Mouse (Mus musculus): Measurements from ENCODE around the gene Olfr623. TPM values are rescaled to one million over a fixed set of nuclear protein-coding genes. Genes with fewer than 3 reads are reported as not detected.

The Olfr623 gene
- not detected in 2 replicates for polyA plus RNA-seq (2015; fragmentation: Nextera tagmentation; extraction: Ambion mirVana)

DNA sequence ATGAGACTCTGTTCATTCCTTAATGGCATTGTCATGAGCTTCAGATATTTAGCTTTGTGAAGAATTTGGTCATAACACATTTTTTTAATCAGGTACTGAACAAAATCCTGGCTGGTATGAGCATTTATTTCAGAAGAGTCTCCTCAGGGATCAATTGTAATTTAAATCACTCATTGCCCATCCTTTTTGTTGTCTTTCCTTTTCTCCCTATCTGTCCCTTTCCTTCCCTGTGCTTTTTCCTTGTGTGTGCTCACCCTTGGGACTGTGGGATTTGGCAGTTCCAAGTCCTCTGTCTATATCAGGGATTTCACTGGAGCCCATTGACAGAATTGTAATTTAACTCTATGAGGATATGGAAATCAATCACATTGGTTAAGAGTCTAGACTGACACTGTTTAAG is at the start of gene Olfr623:
Gene Olfr623, minus strand, starts transcription at position 101 of the 400 bp plus-strand sequence.
- Histone ChIP-seq H3K27ac (ENCODE audit: low read length) (no peak within 1 kb of the TSS), H3K4me2 (ENCODE audit: low read depth, low read length) (no peak within 1 kb of the TSS), H3K4me3 (replicated peaks; ENCODE audit: low read length) (no peak within 1 kb of the TSS), H3K27me3 (ENCODE audit: control insufficient read depth, insufficient read depth, low read length) (no peaks in the 10 kb centered on the region), H3K9me3 (replicated peaks; ENCODE audit: control insufficient read depth, low read length) (no peaks in the 10 kb centered on the region), H3K4me1 (ENCODE audit: control insufficient read depth, insufficient read depth, low read length) (no peaks in the 10 kb centered on the region), H3K9ac (ENCODE audit: low read length) (no peak within 1 kb of the TSS), H3K36me3 (ENCODE audit: control insufficient read depth, insufficient read depth, low read length) (no peaks in the 10 kb centered on the region)
- no peak for ATAC-seq (ENCODE audit: insufficient read depth, low FRiP score)

DNA sequence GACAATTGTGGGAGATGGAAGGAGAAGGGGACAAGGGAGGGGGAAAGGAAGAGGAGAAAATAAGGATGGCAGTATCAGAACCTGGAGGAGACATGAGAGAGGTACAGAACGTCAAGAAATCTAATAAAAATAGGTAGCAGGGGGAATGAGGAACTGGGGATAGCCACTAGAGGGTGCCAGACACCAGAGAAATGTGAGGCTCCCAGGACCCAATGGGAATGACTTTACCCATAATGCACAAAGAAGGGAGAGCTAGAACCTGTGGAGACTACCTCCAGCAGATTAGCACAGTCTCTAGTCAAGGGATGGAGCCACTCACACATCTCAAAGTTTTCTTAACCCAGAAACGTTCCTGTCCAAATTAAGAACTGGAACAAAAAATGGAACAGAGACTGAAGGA is 48.5 kb upstream of the Olfr623 start:
- no peaks in the 10 kb centered on the region for H3K36me3 ChIP-seq (ENCODE audit: control insufficient read depth, insufficient read depth, low read length)
- no peaks in the 10 kb centered on the region for H3K9me3 ChIP-seq (replicated peaks; ENCODE audit: control insufficient read depth, low read length)
- no peak overlapping the region for H3K27ac ChIP-seq (ENCODE audit: low read length)
- no peaks in the 10 kb centered on the region for H3K27me3 ChIP-seq (ENCODE audit: control insufficient read depth, insufficient read depth, low read length)
- H3K4me1 ChIP-seq (ENCODE audit: control insufficient read depth, insufficient read depth, low read length): no peaks in the 10 kb centered on the region
- 27% methylated on average over 2 of the region's 2 CpGs for WGBS
- no peak overlapping the region for H3K4me3 ChIP-seq (replicated peaks; ENCODE audit: low read length)
- H3K9ac ChIP-seq (ENCODE audit: low read length): no peak overlapping the region
- H3K4me2 ChIP-seq (ENCODE audit: low read depth, low read length): no peak overlapping the region
- no peak for ATAC-seq (ENCODE audit: insufficient read depth, low FRiP score)

DNA sequence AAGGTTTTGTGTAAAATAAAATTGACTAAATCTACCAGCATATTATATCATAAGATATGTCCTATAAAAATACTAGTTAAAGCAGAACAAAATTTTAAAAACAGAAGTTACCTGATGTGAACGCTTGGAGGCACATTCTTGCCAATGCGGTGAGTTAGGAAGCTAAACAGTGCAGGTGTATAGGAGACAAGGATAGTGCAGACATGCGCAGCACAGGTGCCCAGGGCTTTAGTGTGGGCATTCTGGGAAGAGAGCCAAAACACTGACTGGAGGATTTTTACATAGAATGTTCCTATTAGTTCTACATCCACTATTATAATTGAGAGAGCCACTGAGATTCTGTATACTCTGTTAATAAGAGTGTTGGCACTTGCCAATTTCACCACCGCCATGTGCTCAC is 36.0 kb upstream of the Olfr623 start:
- 83% methylated on average over 4 of the region's 4 CpGs for WGBS
- no peaks in the 10 kb centered on the region for H3K27me3 ChIP-seq (ENCODE audit: control insufficient read depth, insufficient read depth, low read length)
- H3K4me3 ChIP-seq (replicated peaks; ENCODE audit: low read length): no peak overlapping the region
- H3K9ac ChIP-seq (ENCODE audit: low read length): no peak overlapping the region
- ATAC-seq (ENCODE audit: insufficient read depth, low FRiP score): no peak
- no peaks in the 10 kb centered on the region for H3K4me1 ChIP-seq (ENCODE audit: control insufficient read depth, insufficient read depth, low read length)
- no peak overlapping the region for H3K4me2 ChIP-seq (ENCODE audit: low read depth, low read length)
- no peaks in the 10 kb centered on the region for H3K36me3 ChIP-seq (ENCODE audit: control insufficient read depth, insufficient read depth, low read length)
- H3K27ac ChIP-seq (ENCODE audit: low read length): no peak overlapping the region
- H3K9me3 ChIP-seq (replicated peaks; ENCODE audit: control insufficient read depth, low read length): no peaks in the 10 kb centered on the region

DNA sequence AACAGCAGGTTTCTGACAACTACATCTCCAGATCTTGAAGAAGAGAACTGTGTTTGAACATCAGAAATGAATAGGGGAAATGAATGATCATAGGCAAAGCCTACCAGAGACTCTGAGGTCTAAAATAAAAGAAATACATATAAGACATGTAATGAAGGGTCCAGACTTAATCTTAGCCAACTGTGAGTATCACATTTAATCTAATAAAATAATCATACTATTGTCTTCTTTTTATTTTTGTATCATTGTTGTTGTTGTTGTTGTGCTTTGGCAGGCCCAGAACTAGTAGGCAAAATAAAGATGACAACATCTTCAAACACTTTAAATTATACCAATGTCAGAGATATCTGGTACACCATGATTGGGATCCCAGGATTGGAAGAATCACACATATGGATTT is 18.9 kb upstream of the Olfr623 start, which contains the start of gene Olfr625-ps1:
Gene Olfr625-ps1, plus strand, starts transcription at position 301 of the 400 bp plus-strand sequence.
- H3K9ac ChIP-seq (ENCODE audit: low read length): no peak within 1 kb of the TSS
- no peaks in the 10 kb centered on the region for H3K4me1 ChIP-seq (ENCODE audit: control insufficient read depth, insufficient read depth, low read length)
- H3K36me3 ChIP-seq (ENCODE audit: control insufficient read depth, insufficient read depth, low read length): no peaks in the 10 kb centered on the region
- no peaks in the 10 kb centered on the region for H3K27me3 ChIP-seq (ENCODE audit: control insufficient read depth, insufficient read depth, low read length)
- no peak within 1 kb of the TSS for H3K4me3 ChIP-seq (replicated peaks; ENCODE audit: low read length)
- no peak for ATAC-seq (ENCODE audit: insufficient read depth, low FRiP score)
- no peaks in the 10 kb centered on the region for H3K9me3 ChIP-seq (replicated peaks; ENCODE audit: control insufficient read depth, low read length)
- H3K4me2 ChIP-seq (ENCODE audit: low read depth, low read length): no peak within 1 kb of the TSS
- H3K27ac ChIP-seq (ENCODE audit: low read length): no peak within 1 kb of the TSS

GRCm38 (mm10) chr7:103671091-103671490 is 7.6 kb upstream of the Olfr623 start, which contains the start of gene Olfr624:
Gene Olfr624 (minus strand): TSS chr7:103671191.
- Histone ChIP-seq H3K4me3 (replicated peaks; ENCODE audit: low read length) (no peak within 1 kb of the TSS), H3K4me1 (ENCODE audit: control insufficient read depth, insufficient read depth, low read length) (no peaks in the 10 kb centered on the region), H3K9ac (ENCODE audit: low read length) (no peak within 1 kb of the TSS), H3K27me3 (ENCODE audit: control insufficient read depth, insufficient read depth, low read length) (no peaks in the 10 kb centered on the region), H3K36me3 (ENCODE audit: control insufficient read depth, insufficient read depth, low read length) (no peaks in the 10 kb centered on the region), H3K4me2 (ENCODE audit: low read depth, low read length) (no peak within 1 kb of the TSS), H3K9me3 (replicated peaks; ENCODE audit: control insufficient read depth, low read length) (no peaks in the 10 kb centered on the region), H3K27ac (ENCODE audit: low read length) (no peak within 1 kb of the TSS)
- ATAC-seq (ENCODE audit: insufficient read depth, low FRiP score): no peak
- WGBS: 85% methylated on average over 2 of the region's 2 CpGs

DNA sequence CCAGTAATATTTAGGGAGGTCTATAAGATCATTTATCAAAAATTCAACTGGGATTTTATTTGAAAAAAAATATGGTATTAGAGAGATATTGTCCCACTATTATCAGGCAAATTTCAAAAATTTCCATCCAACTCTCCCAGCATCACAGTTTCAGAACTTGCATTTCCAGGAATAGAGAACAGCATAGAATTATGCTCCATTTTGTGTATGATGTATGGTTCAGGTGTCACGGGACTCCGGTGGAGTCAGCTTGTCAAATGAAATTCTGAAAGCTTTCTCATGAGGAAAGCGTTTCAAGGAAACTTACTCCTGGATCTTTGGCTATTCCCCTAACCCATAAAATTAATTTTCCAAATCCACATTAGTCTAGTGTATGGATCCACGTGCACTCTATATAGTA is 19.4 kb downstream of the Olfr623 start:
- ATAC-seq (ENCODE audit: insufficient read depth, low FRiP score): no peak
- Histone ChIP-seq H3K27me3 (ENCODE audit: control insufficient read depth, insufficient read depth, low read length) (no peaks in the 10 kb centered on the region), H3K36me3 (ENCODE audit: control insufficient read depth, insufficient read depth, low read length) (no peaks in the 10 kb centered on the region), H3K4me3 (replicated peaks; ENCODE audit: low read length) (no peak overlapping the region), H3K9ac (ENCODE audit: low read length) (no peak overlapping the region), H3K4me1 (ENCODE audit: control insufficient read depth, insufficient read depth, low read length) (no peaks in the 10 kb centered on the region), H3K27ac (ENCODE audit: low read length) (no peak overlapping the region), H3K9me3 (replicated peaks; ENCODE audit: control insufficient read depth, low read length) (no peaks in the 10 kb centered on the region), H3K4me2 (ENCODE audit: low read depth, low read length) (no peak overlapping the region)
- 70% methylated on average over 4 of the region's 4 CpGs for WGBS

DNA sequence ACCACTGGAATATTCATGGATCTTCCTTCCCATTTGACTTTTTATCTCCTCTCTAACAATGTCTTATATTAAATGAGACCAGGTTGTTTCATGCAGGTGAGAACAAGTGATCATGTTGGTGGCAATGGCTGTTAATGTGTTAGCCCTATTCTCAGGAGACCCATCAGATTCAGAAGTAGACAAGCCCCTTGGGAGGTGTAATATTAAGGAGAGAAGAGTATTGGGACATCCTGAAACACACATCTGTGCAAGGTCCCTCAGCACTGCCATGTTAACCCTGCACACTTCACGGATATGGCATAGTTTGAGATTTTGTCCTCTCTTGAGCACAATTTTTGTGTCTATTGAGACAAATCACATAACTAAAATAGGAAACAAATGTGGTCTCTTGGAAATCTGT is 20.9 kb downstream of the Olfr623 start, which contains the start of gene Olfr622:
Gene Olfr622, minus strand, starts transcription at position 101 of the 400 bp plus-strand sequence.
- WGBS: 69% methylated on average over 1 of the region's 1 CpGs
- no peak for ATAC-seq (ENCODE audit: insufficient read depth, low FRiP score)
- no peak within 1 kb of the TSS for H3K9ac ChIP-seq (ENCODE audit: low read length)

GRCm38 (mm10) chr7:103636795-103637194 is 26.7 kb downstream of the Olfr623 start:
- Histone ChIP-seq H3K9ac (ENCODE audit: low read length) (no peak overlapping the region), H3K27ac (ENCODE audit: low read length) (no peak overlapping the region), H3K9me3 (replicated peaks; ENCODE audit: control insufficient read depth, low read length) (no peaks in the 10 kb centered on the region), H3K27me3 (ENCODE audit: control insufficient read depth, insufficient read depth, low read length) (no peaks in the 10 kb centered on the region), H3K4me1 (ENCODE audit: control insufficient read depth, insufficient read depth, low read length) (no peaks in the 10 kb centered on the region), H3K4me3 (replicated peaks; ENCODE audit: low read length) (no peak overlapping the region), H3K4me2 (ENCODE audit: low read depth, low read length) (no peak overlapping the region), H3K36me3 (ENCODE audit: control insufficient read depth, insufficient read depth, low read length) (no peaks in the 10 kb centered on the region)
- ATAC-seq (ENCODE audit: insufficient read depth, low FRiP score): no peak

More for the DNA sequence above, 20.9 kb downstream of the Olfr623 start, which contains the start of gene Olfr622:
- Histone ChIP-seq H3K4me2 (ENCODE audit: low read depth, low read length) (no peak within 1 kb of the TSS), H3K4me3 (replicated peaks; ENCODE audit: low read length) (no peak within 1 kb of the TSS), H3K4me1 (ENCODE audit: control insufficient read depth, insufficient read depth, low read length) (no peaks in the 10 kb centered on the region), H3K27ac (ENCODE audit: low read length) (no peak within 1 kb of the TSS), H3K36me3 (ENCODE audit: control insufficient read depth, insufficient read depth, low read length) (no peaks in the 10 kb centered on the region), H3K27me3 (ENCODE audit: control insufficient read depth, insufficient read depth, low read length) (no peaks in the 10 kb centered on the region), H3K9me3 (replicated peaks; ENCODE audit: control insufficient read depth, low read length) (no peaks in the 10 kb centered on the region)

DNA sequence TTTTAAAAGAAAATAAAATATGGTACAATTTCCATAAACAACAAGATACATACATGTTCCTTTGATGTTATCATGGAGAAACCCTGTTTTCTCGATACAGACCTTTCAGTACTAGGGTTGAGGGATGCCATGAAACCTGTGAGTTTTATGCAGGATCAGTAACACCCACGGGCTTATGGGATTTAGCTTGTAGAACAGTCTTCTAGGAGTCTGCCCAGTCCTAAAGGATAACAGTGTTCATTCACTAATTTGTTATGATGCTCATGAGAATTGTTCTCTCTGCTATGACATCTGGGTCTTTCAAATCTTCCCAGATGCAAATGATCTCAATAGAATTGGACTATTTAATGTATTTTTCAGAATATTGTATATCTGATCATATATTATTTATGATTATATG is 51.1 kb downstream of the Olfr623 start, which contains the start of gene Olfr620:
Gene Olfr620, minus strand, starts transcription at position 101 of the 400 bp plus-strand sequence.
- H3K27ac ChIP-seq (ENCODE audit: low read length): no peak within 1 kb of the TSS
- no peak within 1 kb of the TSS for H3K4me2 ChIP-seq (ENCODE audit: low read depth, low read length)
- no peak within 1 kb of the TSS for H3K4me3 ChIP-seq (replicated peaks; ENCODE audit: low read length)
- no peaks in the 10 kb centered on the region for H3K9me3 ChIP-seq (replicated peaks; ENCODE audit: control insufficient read depth, low read length)
- no peak for ATAC-seq (ENCODE audit: insufficient read depth, low FRiP score)
- no peak within 1 kb of the TSS for H3K9ac ChIP-seq (ENCODE audit: low read length)
- H3K36me3 ChIP-seq (ENCODE audit: control insufficient read depth, insufficient read depth, low read length): no peaks in the 10 kb centered on the region
- no peaks in the 10 kb centered on the region for H3K27me3 ChIP-seq (ENCODE audit: control insufficient read depth, insufficient read depth, low read length)
- no peaks in the 10 kb centered on the region for H3K4me1 ChIP-seq (ENCODE audit: control insufficient read depth, insufficient read depth, low read length)
- 70% methylated on average over 2 of the region's 2 CpGs for WGBS
